Mouse (Mus musculus): Measurements from ENCODE around the gene Katnbl1.

Gene Katnbl1

DNA sequence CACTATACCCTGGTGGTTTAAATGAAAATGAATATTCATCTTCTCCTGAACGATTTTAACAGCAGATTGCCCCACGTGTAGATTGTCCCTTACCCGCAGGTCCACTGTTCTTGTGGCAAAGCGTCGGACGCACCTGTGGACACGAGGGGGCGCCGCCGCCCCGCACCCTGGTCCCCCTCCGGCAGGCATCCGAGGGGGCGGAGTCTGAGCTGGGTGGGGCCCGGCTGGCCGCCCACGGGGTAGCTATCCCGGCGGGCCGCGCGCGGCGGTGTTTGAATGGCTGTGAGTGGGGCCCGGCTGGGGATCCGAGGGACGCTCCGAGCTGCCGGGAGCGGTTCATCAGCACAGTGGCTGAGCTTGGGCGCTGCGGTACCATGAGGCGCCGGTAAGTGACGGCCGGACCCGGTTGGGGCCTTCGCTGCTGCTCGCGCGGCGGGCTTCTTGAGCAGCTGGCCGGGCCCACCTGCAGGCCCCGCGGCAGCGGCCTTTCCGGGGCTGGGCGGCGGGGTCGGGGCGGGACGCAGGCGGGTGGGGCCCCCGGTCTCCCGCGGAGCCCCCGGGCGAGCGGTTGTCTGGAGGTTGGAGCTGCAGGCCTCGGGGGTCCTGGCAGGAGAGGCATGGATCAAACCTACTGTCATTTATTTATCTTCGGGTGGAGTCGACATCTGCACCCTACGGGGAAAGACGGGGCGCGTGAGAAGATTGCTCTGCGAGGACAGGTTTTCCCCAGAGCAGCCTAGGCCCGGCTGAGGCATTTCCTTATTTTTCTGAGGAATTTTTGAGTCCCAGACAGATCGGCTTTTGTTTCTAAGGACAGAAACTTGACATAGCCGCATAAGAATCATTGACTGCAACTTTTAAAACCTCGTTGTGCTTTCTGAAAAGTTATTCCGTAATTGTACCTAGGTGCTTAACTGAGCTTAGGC, at the start of gene Katnbl1:
Katnbl1 (plus strand) TSS at position 239 of the 926 bp plus-strand sequence.
- peak; percentile 93 to 94 for DNase-seq (ENCODE audit: low spot score in 2 of 2)

DNA sequence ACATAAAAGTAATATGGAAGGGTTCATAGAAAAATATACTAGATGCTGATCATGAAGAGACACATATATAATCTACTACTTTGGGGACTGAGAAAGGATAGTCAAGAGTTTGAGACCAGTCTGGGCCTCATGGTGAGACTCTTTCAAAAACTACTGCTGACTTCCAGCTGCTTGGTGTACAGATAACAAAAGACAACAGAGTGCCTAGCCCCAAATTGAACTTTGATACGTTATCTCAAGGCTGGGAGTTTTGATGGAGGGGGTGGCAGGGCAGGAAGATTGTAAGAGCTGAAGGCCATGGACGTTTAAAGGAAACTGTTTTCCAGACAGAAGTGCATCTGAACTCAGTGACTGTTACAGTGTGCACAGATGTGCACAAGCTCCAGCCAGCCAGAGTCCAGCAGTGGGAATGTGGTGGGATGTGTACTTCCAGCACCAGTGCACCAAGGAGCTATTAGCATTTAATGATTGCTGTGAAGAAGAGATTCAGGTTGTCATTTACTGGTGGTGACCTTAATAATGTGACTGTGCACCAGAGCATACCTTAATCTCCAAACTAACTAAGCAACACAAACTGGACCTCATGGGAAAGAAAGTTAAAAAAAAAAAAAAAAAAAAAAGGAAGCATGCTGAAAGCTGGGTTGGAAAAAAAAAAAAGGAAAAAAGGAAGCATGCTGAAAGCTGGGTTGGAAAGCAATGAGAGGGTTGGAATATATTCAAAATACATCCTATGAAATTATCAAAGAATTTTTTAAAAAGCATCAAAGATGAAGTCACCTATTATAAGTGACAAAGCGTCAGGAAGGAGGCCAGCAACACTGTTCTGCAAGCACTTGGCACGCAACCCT, 46.7 kb upstream of the Katnbl1 start:
- DNase-seq (ENCODE audit: low spot score in 2 of 2), result no peak

DNA sequence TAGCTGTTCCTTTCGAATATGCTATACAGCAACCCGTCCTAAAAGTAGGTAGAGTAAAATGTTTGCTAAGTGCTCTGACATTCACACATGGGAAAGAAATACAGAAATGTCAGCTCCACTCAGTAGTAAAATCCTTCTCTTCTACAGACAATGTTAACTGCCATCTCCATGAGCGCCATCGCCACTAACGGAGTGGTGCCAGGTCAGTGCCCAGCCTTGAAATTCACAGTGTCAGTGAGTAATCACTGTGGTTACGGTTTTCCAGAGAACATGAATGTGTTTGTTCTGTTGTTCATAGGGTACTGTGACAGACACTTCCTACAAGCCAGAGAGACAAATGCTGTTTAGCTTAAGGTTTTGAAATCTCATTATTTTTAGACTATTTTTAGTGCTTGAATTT, 41.8 kb upstream of the Katnbl1 start:
- DNase-seq (ENCODE audit: low spot score in 2 of 2), result no peak

DNA sequence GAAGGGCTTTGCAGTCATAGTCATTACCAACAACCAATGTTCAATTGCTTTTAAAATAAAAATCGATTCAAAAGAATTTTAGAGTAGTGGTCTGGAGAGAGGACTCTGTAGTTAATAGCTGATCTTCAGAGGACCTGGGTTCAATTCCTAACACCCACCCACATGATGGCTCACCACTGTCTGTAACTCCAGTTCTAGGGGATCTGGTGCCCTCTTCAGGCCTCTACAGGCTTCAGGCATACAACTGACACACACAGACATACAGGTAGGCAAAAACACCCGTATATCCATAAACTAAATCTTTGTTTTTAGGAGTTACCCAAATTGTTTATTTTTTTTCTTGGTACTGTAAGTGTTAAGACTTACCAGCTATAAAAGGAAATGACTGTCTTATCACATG, 39.3 kb upstream of the Katnbl1 start:
- no peak for DNase-seq (ENCODE audit: low spot score in 2 of 2)

DNA sequence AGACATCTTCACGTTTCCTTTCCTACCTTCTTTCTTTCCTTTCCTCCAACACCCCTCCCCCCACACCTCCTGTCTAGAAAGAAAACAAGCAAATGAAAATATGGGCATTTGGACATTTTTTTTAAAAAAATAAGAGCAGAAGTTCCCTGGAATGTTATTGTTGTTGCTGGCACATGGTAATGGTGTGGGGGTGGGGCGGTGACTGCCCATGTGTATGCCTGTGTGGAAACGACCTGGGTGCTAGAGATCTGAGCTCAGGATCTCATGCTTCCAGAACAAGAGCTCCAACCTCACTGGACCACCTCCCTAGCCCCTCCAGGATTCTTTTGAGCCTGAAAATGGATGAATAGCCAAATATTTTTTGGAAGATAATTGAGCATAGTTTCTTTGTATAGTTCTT, 37.9 kb upstream of the Katnbl1 start:
- DNase-seq (ENCODE audit: low spot score in 2 of 2), result no peak

DNA sequence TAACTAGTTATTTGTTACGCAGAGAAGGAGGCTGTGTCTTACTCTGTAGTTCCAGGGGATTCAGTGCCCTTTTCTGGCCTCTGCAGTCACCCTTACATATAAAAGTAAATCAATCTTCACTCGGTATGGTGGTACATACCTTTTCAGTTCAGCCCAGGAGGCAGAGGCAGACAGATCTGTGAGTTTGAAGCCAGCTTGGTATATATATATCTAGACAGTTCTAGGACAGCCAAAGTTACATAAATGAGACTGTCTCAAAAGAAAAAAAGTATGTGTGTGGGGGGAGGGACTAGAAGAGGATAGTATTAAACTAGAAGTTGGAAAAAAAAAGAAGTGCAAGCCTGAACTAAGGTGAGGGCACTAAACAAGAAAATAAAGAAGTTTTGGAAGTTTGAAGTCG, 30.8 kb upstream of the Katnbl1 start:
- no peak for DNase-seq (ENCODE audit: low spot score in 2 of 2)

DNA sequence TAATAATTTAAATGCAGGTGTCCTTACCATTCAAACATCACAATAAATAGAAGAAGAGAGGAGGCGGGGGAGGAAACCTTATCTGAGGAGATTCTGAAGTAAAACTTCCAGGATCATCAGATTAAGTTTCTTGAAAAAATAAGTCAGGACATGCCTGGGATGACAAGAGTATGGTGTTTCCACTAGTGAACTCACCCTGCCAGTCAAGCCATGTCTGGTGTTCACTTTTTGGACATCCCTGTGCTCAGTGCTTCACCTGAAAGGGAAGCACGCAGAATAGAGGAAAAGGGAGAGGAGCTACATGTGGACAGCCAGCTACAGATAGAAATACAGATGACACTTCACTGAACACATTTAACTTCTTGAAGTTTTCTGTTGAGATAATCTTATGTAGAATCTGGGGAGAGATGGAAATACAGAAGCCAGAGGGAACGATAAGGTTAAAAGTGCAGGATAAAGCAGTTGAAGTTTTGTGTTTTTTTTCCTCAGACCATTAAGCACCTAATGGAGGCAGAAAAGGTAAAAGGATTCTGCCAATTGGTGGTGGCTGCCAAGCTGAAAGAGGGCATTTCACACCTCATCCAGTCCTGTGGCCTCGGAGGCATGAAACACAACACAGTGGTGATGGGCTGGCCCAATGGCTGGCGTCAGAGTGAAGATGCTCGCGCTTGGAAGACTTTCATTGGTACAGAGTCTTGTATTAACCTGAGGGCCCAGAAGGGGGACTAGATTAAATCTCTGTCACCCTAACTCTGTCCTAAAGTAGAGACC, 25.1 kb upstream of the Katnbl1 start:
- no peak for DNase-seq (ENCODE audit: low spot score in 2 of 2)

DNA sequence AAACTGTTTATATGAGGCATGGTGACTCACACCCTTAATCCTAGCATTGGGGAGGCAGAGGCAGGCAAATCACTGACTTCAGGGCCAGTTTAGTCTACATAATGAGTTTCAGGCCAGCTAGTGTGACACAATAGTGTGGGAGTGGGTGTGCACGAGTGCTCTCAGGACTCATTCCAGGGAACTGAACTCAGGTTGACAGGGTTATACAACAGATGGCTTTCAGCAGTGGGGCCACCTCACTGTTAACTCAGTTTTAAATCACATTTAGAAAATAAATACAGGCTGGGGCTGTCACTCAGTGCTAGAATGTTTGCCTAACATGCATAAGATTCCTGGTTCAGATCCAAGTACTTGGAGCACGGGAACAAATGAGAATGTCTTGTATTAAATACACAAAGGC, 19.4 kb upstream of the Katnbl1 start:
- DNase-seq (ENCODE audit: low spot score in 2 of 2), result no peak

DNA sequence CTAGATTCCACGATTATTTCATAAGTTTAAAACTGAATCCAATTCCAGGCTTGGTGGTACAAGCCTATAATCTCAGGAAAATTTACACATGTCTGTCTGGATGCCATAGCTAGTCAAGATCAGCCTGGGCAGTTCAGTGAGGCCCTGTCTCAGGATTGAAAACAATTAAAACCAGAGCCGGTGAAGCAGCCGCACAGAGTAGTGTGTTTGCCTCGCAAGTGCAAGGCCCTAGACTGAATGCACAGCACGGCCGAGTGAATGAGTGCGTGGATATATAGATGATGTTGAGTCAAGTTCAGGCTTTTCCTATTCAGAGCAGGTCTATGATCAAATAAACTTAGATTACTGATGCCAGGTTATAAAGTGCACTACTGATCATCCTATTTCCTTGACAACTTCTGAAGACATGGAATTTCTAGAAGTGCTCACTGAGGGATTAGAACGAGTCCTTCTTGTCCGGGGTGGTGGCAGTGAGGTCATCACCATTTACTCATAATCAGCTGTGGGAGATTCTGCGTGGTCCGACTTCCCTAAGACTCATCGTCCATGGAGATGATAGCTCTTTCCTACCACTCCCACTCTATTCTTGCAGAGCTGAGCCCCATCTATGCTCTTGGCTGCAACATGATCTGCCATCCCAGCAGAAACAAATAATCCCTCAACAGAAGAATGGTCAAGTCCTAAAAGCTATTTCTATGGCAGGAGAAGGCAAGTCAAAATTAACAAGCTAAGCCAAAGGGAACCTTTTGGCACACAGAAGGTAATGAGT, 18.8 kb upstream of the Katnbl1 start:
- DNase-seq (ENCODE audit: low spot score in 2 of 2), result no peak

DNA sequence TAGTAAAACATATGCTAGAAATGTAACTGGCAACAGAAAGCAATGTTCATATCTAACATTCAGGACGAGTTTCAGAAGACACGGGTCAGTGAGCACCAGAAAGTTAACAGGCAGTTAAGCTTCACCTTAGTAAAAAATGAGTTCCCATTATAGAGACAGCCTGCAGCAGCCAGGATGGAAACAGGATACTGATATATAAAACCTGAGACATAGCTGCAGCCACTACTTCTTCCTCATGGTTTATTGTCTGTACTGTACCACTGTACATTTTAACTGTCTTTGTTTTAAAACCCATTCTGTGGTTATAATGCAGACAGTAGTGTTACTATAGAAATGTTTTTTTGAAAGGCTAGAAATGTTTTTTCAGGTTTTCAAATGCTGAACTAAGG, 18.2 kb upstream of the Katnbl1 start:
- no peak for DNase-seq (ENCODE audit: low spot score in 2 of 2)

DNA sequence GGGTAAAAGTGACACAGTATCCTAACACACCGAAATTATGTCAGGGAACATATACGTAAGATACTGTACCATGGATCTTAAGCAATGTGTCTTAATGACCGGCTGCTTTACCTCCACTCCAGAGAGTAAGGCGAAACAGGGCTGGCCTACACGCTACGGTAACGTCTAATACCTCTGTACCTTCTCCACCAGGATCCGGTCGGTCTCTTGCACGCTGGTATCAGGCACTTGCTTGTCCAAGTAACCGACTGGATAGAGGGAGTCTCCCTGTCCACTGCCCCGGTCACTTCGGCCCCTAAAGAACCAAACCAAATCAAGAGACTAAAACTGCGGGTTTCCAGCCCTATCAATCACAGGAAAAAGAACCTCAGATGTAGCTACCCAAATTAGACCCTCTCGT, 11.8 kb upstream of the Katnbl1 start:
- no peak for DNase-seq (ENCODE audit: low spot score in 2 of 2)

DNA sequence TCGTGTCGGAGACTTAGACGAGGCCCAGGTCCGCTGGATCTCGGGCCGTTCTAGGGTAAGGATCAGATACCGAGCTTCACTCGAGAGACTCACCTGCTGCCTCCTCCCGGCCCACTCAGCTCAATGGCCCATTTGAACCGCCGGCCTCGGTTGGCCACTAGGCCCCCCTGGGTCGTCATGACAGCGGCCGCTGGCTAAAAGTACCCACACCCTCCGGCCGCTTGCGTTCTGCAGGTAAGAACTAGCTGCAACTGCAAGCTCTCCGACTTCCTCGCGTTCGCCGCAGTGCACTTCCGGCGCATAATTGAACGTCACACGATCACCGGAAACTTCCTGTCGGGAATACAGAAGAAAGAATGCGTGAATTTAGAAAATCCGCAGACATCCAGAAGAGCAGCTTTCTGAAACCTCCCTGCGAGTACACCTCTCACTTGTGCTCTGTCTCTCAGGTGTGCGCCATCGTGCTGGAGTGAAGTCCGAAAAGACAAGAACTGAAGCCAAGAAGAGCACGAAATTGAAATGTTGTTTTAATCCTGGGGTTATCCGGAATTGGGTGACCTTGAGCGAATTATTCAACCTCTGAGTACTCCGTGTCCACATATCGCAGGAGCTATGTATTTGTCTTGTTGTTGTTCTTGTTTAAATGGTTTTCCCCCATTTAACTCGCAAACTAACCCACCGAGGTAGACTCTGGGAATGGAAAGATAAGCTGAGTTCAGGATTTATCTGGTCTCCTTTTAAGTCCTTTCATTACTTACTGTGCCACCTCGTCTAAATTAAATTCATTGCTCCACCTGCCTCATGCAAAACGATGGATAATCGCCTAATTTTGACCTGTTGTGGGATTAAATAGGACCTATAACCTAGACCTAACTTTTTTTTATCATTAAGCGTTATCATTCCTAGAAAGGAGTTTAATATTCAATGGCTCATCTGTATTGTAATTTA, 11.0 kb upstream of the Katnbl1 start, which contains the start of gene Emc4:
Emc4 (minus strand) TSS at position 302 of the 948 bp plus-strand sequence.
- peak; percentile 82 to 88 for DNase-seq (ENCODE audit: low spot score in 2 of 2)

DNA sequence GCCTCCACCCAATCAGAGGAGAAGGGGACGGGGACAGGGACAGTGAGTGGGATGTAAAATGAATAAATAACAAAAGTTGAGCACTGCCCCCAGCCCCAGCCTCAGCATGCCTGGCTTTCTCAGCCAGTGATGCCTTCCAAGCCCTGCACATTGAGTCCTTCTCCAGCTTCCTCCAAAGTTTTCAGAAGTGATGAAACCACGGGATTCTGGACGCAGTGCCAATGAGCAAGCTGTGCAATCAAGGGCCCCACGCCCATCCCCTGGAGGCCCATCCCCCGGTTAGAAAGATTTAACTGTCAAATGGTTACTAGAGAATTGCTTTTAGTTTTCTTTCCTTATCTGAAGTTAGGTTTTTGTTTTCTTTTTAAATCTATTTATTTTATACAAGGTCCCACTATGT, 9.1 kb upstream of the Katnbl1 start:
- DNase-seq (ENCODE audit: low spot score in 2 of 2), result no peak

DNA sequence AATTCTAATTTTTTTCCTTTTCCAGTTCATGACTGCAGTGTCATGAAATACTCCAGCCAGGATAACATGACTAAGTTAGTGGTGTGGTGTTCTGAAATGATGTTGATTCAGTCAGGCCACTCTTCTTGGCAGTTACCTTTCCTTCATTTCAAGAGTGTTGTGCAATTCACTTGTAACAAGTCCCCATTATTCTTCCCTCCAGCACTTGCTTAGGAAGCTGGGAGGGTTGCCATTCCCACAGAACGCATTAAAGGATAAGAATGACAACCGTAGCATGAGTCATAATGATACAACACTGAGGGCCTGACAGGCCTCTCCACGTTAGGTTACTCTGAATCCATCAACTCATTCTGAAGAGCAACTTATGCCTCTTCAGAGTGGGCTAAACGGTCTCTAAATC, 5.9 kb upstream of the Katnbl1 start:
- DNase-seq (ENCODE audit: low spot score in 2 of 2), result no peak

DNA sequence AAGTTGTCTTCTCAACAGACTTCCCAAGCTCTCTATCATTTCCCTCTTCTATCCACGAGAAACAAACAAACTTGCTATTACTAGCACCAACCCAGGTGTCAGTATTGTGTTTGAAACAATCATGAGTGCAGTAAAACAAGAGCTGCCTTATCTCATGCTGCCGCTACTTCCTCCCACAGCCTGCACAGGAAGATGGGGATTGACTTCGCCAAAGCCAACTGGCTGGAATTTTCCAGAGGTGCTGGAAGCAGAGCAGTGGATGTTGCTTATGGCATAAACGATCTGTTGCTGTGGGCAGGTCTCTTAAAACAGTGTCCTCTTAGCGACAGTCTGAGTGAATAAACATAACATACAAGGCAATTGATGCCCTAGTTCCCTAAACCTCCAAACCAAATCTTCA, 4.4 kb upstream of the Katnbl1 start:
- no peak for DNase-seq (ENCODE audit: low spot score in 2 of 2)

DNA sequence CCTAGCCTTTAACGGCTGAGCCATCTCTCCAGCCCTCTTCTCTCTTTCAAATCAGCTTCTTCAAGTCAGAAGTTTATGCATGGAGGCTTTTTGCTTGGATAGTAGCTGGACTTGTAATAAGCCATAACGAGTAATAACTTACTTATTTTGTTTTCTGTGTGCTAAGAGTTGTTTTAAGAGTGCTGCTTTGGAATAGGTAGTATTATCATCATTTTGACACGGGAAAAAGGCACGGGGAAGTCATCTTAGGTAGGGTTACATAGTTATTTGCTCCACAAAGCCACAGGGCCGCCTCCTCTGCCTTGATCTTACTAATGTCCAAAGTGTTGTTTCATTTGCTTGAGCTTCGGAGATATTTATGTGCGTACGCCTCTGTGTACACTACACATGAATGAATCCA, 1.1 kb downstream of the Katnbl1 start:
- DNase-seq (ENCODE audit: low spot score in 2 of 2), result no peak

DNA sequence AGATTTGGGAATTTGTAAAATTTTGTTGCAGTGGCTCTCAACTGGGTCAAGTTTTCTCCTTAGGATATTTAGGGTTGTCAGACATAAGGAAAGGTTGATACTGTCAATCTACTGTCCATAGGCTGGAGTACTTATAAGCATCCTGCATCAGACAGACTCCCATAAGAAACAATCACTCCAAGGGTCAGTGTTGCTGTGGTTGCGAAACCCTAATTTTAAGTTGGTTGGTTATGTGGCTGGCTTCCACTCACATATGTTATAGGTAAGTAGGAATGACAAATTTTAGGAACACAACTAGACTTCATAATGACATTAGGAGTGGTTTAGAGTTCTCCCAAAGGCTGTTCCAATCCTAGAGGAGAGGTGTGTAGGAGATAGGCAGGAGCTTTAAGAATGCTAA, 2.2 kb downstream of the Katnbl1 start:
- DNase-seq (ENCODE audit: low spot score in 2 of 2), result no peak

DNA sequence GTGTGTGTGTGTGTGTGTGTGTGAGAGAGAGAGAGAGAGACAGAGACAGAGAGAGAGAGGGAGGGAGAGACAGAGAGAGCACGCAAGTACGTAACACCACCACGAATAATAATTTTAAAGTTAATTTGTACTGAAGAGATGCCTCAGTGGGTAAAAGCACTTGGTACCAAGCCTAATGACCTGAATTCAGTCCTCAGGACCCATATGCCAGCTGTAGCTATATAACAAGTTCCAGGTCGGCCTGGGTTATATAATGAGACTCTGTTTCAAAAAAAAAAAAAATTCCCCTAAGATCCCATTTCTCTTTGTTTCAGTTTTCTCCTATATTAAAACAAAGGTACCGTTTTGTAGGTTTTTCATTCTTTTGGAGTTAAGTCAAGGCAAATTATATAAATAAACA, 11.8 kb downstream of the Katnbl1 start:
- no peak for DNase-seq (ENCODE audit: low spot score in 2 of 2)

DNA sequence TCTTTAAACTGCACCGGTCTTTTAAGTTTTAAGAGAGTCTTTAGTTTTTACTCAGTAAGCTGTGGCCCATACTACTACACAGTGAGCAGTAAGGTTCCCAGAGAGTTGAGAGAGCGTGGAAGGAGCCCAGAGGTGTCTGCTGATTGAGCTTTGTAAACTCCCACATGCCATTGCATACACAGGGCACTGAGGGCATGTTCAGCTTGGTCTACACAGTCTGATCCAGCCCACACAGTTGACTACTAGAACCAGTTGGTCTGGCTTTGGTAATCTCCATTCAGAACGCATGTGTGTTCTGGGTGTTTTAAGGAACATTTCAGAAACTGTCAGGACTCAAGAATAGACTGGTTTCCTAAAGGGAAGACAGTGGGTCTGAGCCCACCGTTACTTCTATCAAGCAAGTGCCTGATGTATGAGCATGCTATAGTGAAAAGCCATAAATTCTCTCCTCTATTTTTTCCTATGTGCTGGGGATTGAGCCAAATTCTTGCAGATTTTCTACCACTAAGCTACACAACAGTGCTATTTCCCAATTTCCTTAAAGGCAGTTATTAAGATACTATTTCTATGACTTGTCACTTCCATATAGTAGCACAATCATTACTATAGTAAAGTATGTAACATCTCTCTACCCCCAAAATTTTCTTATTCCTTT, 12.5 kb downstream of the Katnbl1 start:
- no peak for DNase-seq (ENCODE audit: low spot score in 2 of 2)

DNA sequence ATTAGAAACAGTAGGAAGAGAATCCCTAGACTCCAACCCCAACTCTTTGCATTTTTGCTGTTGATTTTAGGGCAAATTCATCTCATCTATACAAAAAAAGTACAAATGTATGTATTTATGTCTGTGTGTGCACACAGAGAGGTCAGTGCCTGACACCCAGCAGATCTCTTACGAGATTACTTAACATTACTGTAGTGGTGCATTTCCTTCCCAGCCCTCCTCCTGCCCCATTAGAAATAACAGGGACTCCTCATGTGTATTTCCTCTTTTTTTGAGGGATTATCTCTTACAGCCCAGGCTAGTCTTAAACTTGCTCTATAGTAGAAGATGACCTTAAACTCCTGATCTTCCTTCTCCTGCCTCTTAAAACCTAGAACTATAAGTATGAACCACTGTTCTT, 13.7 kb downstream of the Katnbl1 start:
- DNase-seq (ENCODE audit: low spot score in 2 of 2), result no peak
